Mouse (Mus musculus) CH12.LX (cell line): ENCODE results near the gene Lrrc3c.

Experiments used
- EP300 ChIP-seq: IDR thresholded peaks from 2 replicates; pipeline ENCODE4 v1.6.1; 2011; ENCODE audit warnings: low read length, improper control_type of control experiment
- MAX ChIP-seq: IDR thresholded peaks from 2 replicates; pipeline ENCODE4 v1.6.1; 2011; ENCODE audit warnings: low read length, improper control_type of control experiment
- NELFE ChIP-seq: IDR thresholded peaks from 2 replicates; pipeline ENCODE4 v1.6.1; 2011; ENCODE audit warnings: low read depth, low read length, improper control_type of control experiment
- POLR2A ChIP-seq: IDR thresholded peaks from 2 replicates; pipeline ENCODE4 v1.6.1; 2011; ENCODE audit warnings: low read depth, mild to moderate bottlenecking, improper control_type of control experiment, low read length
- POLR2AphosphoS2 ChIP-seq: IDR thresholded peaks from 2 replicates; pipeline ENCODE4 v1.6.1; 2011; ENCODE audit warnings: low read depth, low read length, improper control_type of control experiment
- SIN3A ChIP-seq: IDR thresholded peaks from 2 replicates; pipeline ENCODE4 v1.6.1; 2012; ENCODE audit warnings: low read length, improper control_type of control experiment, inconsistent platforms

GRCm38 (mm10) chr11:98597363-98597762 lies 728 bp upstream of the Lrrc3c start:
- TF ChIP-seq MAX: no peak
- no peak; the same call in 1 of the 2 replicates for TF ChIP-seq NELFE
- no peak for TF ChIP-seq POLR2AphosphoS2
- no peak for TF ChIP-seq POLR2A
- no peak for TF ChIP-seq EP300
- TF ChIP-seq SIN3A: no peak
